Mouse (Mus musculus) naive thymus-derived CD4-positive, alpha-beta T cell, adult 5 months (primary cell): ENCODE data around the gene A830005F24Rik. TPM values are rescaled to one million over a fixed set of nuclear protein-coding genes. Genes with fewer than 3 reads are reported as not detected.

Experiments
- polyA plus RNA-seq: library from polyadenylated mRNA; unstranded; fragments of 100-300 nt; shearing (Covaris generic); gene quantifications from one replicate; pipeline ENCODE4 v1.2.1, GENCODE M21; 2017

A830005F24Rik gene
- 4.5 TPM for polyA plus RNA-seq

GRCm38 (mm10) chr13:48513003-48513929, at the start of gene A830005F24Rik, which contains the start of gene Zfp169:
A830005F24Rik (plus strand) TSS chr13:48513570.
Zfp169 (minus strand) TSS chr13:48513451.

Other genes with a start within 250 kb of the A830005F24Rik start
- 10.5 TPM for gene Zfp169, start 119 bp upstream of the A830005F24Rik start, polyA plus RNA-seq
- gene Ptpdc1, start 112.1 kb downstream of the A830005F24Rik start, polyA plus RNA-seq = 4.2 TPM
- not detected for gene Barx1, start 149.4 kb downstream of the A830005F24Rik start, polyA plus RNA-seq